Mouse (Mus musculus): ENCODE data around the gene Stab2. TPM values are rescaled to one million over a fixed set of nuclear protein-coding genes. Genes with fewer than 3 reads are reported as not detected.

Gene Stab2
- polyA plus RNA-seq, 1 experiment from 2014 or later, result 0.66 TPM

- Histone ChIP-seq H3K4me1 (replicated peaks; ENCODE audit: control insufficient read depth, insufficient read depth, low read length) (no peaks in the 10 kb centered on the region), H3K4me2 (replicated peaks; ENCODE audit: low read depth) (no peak overlapping the region), H3K9me3 (ENCODE audit: control insufficient read depth) (no peaks in the 10 kb centered on the region), H3K9ac (ENCODE audit: low read depth, low read length) (no peak overlapping the region), H3K27me3 (replicated peaks; ENCODE audit: control insufficient read depth, insufficient read depth, low read length) (no peaks in the 10 kb centered on the region), H3K36me3 (ENCODE audit: control insufficient read depth, insufficient read depth) (no peaks in the 10 kb centered on the region), H3K4me3 (ENCODE audit: low read depth, low read length) (no peak overlapping the region), H3K27ac (ENCODE audit: low read depth, low read length) (no peak overlapping the region)
- 84% methylated on average over 14 of the region's 14 CpGs for WGBS
- ATAC-seq, result no peak
- no peak for TF ChIP-seq CTCF (IDR thresholded peaks at IDR 0.05; ENCODE audit: low read depth)
Measured at GRCm38 (mm10) chr10:86890166-86890930, 117.5 kb downstream of the Stab2 start.

- no peaks in the 10 kb centered on the region for H3K4me1 ChIP-seq (replicated peaks; ENCODE audit: control insufficient read depth, insufficient read depth, low read length)
- no peak for ATAC-seq
- no peak for TF ChIP-seq CTCF (IDR thresholded peaks at IDR 0.05; ENCODE audit: low read depth)
Measured at GRCm38 (mm10) chr10:86889440-86889839, 118.4 kb downstream of the Stab2 start.

GRCm38 (mm10) chr10:86886434-86886833 lies 121.4 kb downstream of the Stab2 start:
- 96% methylated on average over 1 of the region's 1 CpGs for WGBS
- no peak overlapping the region for H3K4me2 ChIP-seq (replicated peaks; ENCODE audit: low read depth)

More at GRCm38 (mm10) chr10:86889440-86889839, 118.4 kb downstream of the Stab2 start:
- Histone ChIP-seq H3K36me3 (ENCODE audit: control insufficient read depth, insufficient read depth) (no peaks in the 10 kb centered on the region), H3K27me3 (replicated peaks; ENCODE audit: control insufficient read depth, insufficient read depth, low read length) (no peaks in the 10 kb centered on the region), H3K4me2 (replicated peaks; ENCODE audit: low read depth) (no peak overlapping the region), H3K9me3 (ENCODE audit: control insufficient read depth) (no peaks in the 10 kb centered on the region), H3K4me3 (ENCODE audit: low read depth, low read length) (no peak overlapping the region), H3K9ac (ENCODE audit: low read depth, low read length) (no peak overlapping the region), H3K27ac (ENCODE audit: low read depth, low read length) (no peak overlapping the region)

DNA sequence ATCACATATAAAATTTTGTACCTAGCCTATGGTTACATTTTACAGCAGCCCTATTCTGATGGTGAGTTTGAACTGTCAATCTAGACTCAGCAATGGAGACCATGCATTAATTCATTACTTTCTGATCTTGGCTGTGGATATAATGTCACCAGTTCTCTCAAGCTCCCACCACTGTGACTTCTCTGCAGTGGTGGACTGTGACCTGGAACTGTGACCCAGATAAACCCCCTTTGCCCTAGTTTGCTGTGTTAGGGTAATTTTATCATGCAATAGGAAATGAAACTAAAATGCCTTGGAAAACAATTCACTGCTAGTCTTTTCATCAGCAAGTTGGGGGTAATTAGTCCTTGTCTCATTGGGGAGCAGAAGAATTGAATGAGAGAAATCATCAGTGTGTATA lies 126.4 kb downstream of the Stab2 start:
- H3K4me2 ChIP-seq (replicated peaks; ENCODE audit: low read depth), result no peak overlapping the region
- H3K36me3 ChIP-seq (ENCODE audit: control insufficient read depth, insufficient read depth), result no peaks in the 10 kb centered on the region
- TF ChIP-seq CTCF (IDR thresholded peaks at IDR 0.05; ENCODE audit: low read depth), result no peak
- H3K4me1 ChIP-seq (replicated peaks; ENCODE audit: control insufficient read depth, insufficient read depth, low read length), result no peaks in the 10 kb centered on the region
- no peaks in the 10 kb centered on the region for H3K27me3 ChIP-seq (replicated peaks; ENCODE audit: control insufficient read depth, insufficient read depth, low read length)
- H3K9me3 ChIP-seq (ENCODE audit: control insufficient read depth), result no peaks in the 10 kb centered on the region
- no peak overlapping the region for H3K9ac ChIP-seq (ENCODE audit: low read depth, low read length)
- H3K4me3 ChIP-seq (ENCODE audit: low read depth, low read length), result no peak overlapping the region
- H3K27ac ChIP-seq (ENCODE audit: low read depth, low read length), result no peak overlapping the region
- no peak for ATAC-seq

More at GRCm38 (mm10) chr10:86886434-86886833, 121.4 kb downstream of the Stab2 start:
- H3K9me3 ChIP-seq (ENCODE audit: control insufficient read depth), result no peaks in the 10 kb centered on the region
- H3K27me3 ChIP-seq (replicated peaks; ENCODE audit: control insufficient read depth, insufficient read depth, low read length), result no peaks in the 10 kb centered on the region
- no peaks in the 10 kb centered on the region for H3K36me3 ChIP-seq (ENCODE audit: control insufficient read depth, insufficient read depth)
- no peak overlapping the region for H3K27ac ChIP-seq (ENCODE audit: low read depth, low read length)
- no peak for ATAC-seq
- H3K9ac ChIP-seq (ENCODE audit: low read depth, low read length), result no peak overlapping the region
- no peaks in the 10 kb centered on the region for H3K4me1 ChIP-seq (replicated peaks; ENCODE audit: control insufficient read depth, insufficient read depth, low read length)
- H3K4me3 ChIP-seq (ENCODE audit: low read depth, low read length), result no peak overlapping the region
- no peak for TF ChIP-seq CTCF (IDR thresholded peaks at IDR 0.05; ENCODE audit: low read depth)

DNA sequence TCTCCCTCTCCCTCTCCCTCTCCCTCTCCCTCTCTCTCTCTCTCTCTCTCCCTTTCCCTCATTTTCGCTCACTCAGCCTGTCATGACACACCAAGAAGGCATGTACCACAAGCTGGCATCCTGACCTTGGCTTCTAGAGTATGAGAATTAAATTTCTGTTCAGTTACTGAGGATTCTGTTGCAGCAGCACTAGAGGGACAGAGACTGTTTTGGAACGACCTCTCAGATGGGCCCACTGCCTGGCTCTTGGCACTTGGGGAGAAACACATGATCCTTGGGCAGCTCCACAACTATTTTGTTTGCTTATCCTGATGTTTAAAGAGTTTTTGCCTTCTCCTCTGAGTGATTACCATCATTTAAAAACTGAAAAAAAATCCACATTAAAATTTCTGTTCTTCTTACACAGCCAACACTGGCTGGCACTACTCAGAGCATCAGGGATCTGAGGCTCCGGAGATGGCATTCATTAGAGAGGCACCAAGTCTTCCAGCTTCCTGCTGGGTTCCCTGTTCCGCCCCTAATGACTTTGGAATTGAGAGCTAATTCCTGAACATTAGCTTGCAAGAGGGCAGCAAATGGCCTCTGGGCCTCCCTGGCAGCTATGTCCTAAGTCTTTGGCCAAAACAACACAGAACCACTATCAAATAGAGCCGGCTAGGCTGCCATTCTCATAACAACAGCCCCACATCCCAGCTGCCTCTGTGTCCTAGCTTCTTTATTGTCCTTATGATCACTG lies 127.6 kb downstream of the Stab2 start:
- Histone ChIP-seq H3K4me2 (replicated peaks; ENCODE audit: low read depth) (no peak overlapping the region), H3K36me3 (ENCODE audit: control insufficient read depth, insufficient read depth) (no peaks in the 10 kb centered on the region), H3K9ac (ENCODE audit: low read depth, low read length) (no peak overlapping the region), H3K27ac (ENCODE audit: low read depth, low read length) (no peak overlapping the region), H3K4me1 (replicated peaks; ENCODE audit: control insufficient read depth, insufficient read depth, low read length) (no peaks in the 10 kb centered on the region), H3K9me3 (ENCODE audit: control insufficient read depth) (no peaks in the 10 kb centered on the region), H3K4me3 (ENCODE audit: low read depth, low read length) (no peak overlapping the region), H3K27me3 (replicated peaks; ENCODE audit: control insufficient read depth, insufficient read depth, low read length) (no peaks in the 10 kb centered on the region)
- WGBS, result 64% methylated on average over 5 of the region's 5 CpGs
- no peak for TF ChIP-seq CTCF (IDR thresholded peaks at IDR 0.05; ENCODE audit: low read depth)
- no peak for ATAC-seq

DNA sequence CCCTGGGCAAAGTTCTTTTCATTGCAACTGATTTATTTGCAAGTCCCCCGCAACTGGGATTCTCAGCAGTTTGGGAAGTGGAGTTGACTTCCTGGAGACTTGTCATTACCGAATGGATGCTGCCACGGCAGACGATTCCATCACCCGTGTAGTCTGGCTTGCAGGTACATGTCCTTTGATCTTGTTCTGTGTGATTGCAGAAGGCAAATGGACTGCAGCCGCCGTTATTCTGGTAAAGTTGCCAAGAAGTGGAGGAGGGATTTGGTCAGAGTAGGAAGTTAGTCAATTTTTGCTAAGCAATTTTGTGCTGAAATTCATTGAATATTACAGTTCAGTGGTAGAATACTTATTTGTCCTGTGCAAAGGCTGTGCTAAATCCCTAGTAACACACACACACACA lies 129.1 kb downstream of the Stab2 start:
- no peaks in the 10 kb centered on the region for H3K9me3 ChIP-seq (ENCODE audit: control insufficient read depth)
- no peak for TF ChIP-seq CTCF (IDR thresholded peaks at IDR 0.05; ENCODE audit: low read depth)
- H3K27ac ChIP-seq (ENCODE audit: low read depth, low read length), result no peak overlapping the region
- H3K27me3 ChIP-seq (replicated peaks; ENCODE audit: control insufficient read depth, insufficient read depth, low read length), result no peaks in the 10 kb centered on the region
- H3K4me2 ChIP-seq (replicated peaks; ENCODE audit: low read depth), result no peak overlapping the region
- H3K4me3 ChIP-seq (ENCODE audit: low read depth, low read length), result no peak overlapping the region
- H3K9ac ChIP-seq (ENCODE audit: low read depth, low read length), result no peak overlapping the region
- H3K4me1 ChIP-seq (replicated peaks; ENCODE audit: control insufficient read depth, insufficient read depth, low read length), result no peaks in the 10 kb centered on the region
- 65% methylated on average over 7 of the region's 7 CpGs for WGBS
- no peak for ATAC-seq
- no peaks in the 10 kb centered on the region for H3K36me3 ChIP-seq (ENCODE audit: control insufficient read depth, insufficient read depth)
